Mouse (Mus musculus): ENCODE data around the gene Hectd4.

Hectd4 gene

GRCm38 (mm10) chr5:121392667-121393380, 172.8 kb downstream of the Hectd4 start:
- in situ Hi-C loops (cut with MboI, MseI): no loop called here

- in situ Hi-C loops (cut with MboI, MseI): no loop called here
Observed at GRCm38 (mm10) chr5:121393402-121393801, 173.4 kb downstream of the Hectd4 start.

GRCm38 (mm10) chr5:121395621-121396020, 175.6 kb downstream of the Hectd4 start:
- in situ Hi-C loops (cut with MboI, MseI): no loop called here

GRCm38 (mm10) chr5:121397187-121398145, 177.4 kb downstream of the Hectd4 start, which contains the start of gene Naa25:
Naa25 (plus strand) TSS chr5:121397936.
- in situ Hi-C loops (cut with MboI, MseI): no loop called here

GRCm38 (mm10) chr5:121398146-121398964, 178.3 kb downstream of the Hectd4 start:
- in situ Hi-C loops (cut with MboI, MseI): no loop called here

- in situ Hi-C loops (cut with MboI, MseI): no loop called here
Observed at GRCm38 (mm10) chr5:121398965-121399462, 179.0 kb downstream of the Hectd4 start.

- in situ Hi-C loops (cut with MboI, MseI): no loop called here
Observed at GRCm38 (mm10) chr5:121399540-121399939, 179.5 kb downstream of the Hectd4 start.

- in situ Hi-C loops (cut with MboI, MseI): loop anchor here in 1 of 2 experiments (5.0 to 25.0 kb wide), 2 partner anchors 742 to 1037 kb away; partner anchors contain the start of gene Ccdc63
Observed at GRCm38 (mm10) chr5:121400064-121400463, 180.0 kb downstream of the Hectd4 start.

GRCm38 (mm10) chr5:121400849-121401248, 180.8 kb downstream of the Hectd4 start:
- in situ Hi-C loops (cut with MboI, MseI): loop anchor here in 1 of 2 experiments (5.0 to 25.0 kb wide), 2 partner anchors 741 to 1036 kb away; partner anchors contain the start of gene Ccdc63

- in situ Hi-C loops (cut with MboI, MseI): loop anchor here in 1 of 2 experiments (25.0 kb wide), 1 partner anchor 1029 kb away; no protein-coding TSS in a partner anchor
Observed at GRCm38 (mm10) chr5:121407856-121408255, 187.8 kb downstream of the Hectd4 start.

GRCm38 (mm10) chr5:121410975-121411374, 191.0 kb downstream of the Hectd4 start:
- in situ Hi-C loops (cut with MboI, MseI): loop anchor here in 1 of 2 experiments (25.0 kb wide), 1 partner anchor 1026 kb away; no protein-coding TSS in a partner anchor
